Mouse (Mus musculus) c-Kit-positive CD71-positive TER-119-positive erythroid progenitor cells, embryonic 14.5 days (primary cell): ENCODE measurements at regions not wholly inside any gene's neighbourhood (a gene's known extent, or its start where the extent isn't known, plus 50 kb on each side); places are given as distances from the start of the nearest gene placed in this dataset.

Source experiments
- DNase-seq: peaks from one replicate; pipeline ENCODE4 v3.0.0-alpha.2; 2013; ENCODE audit warnings: low spot score

DNA sequence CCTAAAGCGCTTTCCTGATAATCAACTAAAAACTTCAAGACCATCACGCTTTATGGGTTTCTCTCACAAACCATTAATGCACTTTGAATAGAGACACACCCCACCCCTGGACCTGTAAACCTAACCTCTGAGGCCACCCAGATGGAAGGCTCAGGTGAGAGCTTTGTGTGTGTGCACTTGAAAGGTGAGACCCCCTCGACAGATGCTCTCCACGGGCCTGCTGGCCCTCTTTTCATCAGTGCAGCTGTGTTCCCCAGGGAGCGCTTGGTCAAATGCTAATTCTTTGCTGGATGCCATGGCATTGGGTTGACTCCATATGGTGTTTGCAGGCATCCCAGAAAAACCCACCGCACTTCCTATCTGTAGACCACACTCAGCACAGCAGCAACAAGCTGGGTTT is 792.8 kb upstream of the Car8 start:
- DNase-seq: no peak

DNA sequence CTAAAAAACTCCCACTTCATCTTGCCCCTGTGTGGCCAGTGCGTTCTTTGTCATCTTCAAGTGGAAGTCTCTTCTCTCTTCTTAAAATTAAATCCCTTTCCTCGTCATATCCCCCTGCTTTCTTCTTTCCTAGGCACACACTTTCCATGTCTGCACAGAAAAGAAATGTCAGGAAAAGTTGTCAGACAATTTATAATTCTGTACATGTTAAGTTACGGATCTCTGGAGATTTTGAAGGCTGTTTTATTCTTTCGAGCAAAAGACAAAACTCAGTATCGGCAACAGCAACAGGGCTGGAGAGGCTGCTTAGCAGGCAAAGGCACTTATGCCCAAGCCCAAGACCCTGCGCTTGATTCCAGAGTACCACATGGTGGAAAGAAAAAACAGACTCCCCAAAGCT is 790.1 kb upstream of the Car8 start:
- no peak for DNase-seq

DNA sequence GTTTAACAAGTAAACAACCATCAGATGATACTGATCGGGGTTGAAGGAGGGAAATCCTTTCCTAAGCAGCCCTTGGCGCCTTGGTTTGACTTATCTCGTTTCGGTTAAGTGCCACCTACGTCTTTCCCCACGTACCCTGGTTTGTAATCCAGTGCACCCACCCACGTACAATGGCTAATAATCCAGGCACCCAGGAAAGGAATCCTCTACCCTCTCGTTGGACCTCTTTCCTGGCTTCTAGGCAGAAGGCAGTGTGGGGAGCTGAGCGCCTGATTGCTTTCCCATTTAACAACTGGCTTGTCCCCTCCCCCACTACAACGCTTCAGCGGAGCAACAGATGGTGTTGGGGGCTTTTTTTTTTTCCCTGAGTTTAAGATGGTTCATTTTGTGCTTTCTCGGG is 789.6 kb upstream of the Car8 start:
- DNase-seq: no peak

DNA sequence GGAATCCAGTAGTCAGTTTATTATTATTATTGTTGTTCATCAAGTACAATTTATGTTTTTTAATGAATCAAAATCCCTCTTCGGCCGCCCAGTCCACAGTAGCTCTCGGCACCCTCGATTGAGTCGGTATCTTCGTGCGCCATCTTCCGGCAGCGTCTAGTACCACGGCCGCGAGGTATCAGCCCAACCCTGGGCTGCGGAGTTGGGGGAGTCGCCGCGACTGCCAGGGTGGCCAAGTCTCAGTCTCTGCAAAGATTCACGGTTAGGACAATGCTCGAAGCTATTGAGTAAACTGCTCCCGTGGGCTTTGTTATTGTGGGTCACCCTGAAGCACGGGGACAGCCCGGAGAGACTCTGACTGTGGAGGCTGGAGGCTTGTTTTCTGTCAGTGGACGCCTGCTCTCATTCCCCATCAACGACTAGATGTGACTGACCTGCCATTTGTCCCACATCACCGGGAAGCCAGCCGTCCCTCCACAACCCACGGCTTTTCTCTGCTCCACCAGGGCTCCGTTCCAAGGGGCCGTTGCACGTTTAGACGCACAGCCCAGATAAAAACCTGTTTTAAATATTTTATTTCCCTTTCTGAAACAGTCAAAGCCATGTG is 789.1 kb upstream of the Car8 start:
- DNase-seq: peak; percentile 23

DNA sequence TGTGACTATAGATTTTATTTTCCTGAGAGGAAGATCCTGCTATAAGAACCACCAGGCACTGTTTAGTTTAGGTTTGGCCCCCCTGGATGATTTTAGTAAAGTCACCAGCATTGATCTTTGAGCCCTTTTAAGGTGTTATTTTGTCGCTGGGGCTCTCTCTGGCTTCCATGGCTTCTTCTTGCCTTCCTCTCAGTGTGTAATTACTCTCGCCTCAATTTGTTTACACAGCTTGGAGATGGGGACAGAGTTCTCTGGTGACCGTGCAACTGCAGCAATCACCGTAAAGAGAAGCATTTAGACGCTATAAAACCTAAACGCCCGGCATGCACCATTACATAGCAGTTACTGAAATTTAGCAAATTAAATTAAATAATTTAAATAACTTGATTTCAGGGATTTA is 788.5 kb upstream of the Car8 start:
- no peak for DNase-seq

DNA sequence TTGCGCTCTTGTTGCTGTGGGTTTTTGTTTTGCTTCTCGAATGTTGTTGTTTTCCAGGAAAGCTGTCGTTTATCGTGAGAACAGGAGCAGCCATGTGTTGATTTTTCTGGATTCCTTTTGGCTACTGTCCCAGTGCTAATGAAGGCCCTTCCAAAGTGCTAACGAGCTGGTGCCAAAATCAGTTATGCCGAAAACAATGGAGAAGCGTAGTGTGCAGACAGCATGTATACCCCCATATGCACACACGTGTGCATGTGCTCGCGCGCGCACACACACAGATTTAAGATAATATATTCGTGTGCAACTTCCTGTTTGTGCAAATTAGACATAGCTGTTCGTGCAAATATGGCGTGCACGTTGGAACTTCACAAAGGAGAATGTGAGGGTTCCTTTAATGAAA is 788.0 kb upstream of the Car8 start:
- DNase-seq: no peak

DNA sequence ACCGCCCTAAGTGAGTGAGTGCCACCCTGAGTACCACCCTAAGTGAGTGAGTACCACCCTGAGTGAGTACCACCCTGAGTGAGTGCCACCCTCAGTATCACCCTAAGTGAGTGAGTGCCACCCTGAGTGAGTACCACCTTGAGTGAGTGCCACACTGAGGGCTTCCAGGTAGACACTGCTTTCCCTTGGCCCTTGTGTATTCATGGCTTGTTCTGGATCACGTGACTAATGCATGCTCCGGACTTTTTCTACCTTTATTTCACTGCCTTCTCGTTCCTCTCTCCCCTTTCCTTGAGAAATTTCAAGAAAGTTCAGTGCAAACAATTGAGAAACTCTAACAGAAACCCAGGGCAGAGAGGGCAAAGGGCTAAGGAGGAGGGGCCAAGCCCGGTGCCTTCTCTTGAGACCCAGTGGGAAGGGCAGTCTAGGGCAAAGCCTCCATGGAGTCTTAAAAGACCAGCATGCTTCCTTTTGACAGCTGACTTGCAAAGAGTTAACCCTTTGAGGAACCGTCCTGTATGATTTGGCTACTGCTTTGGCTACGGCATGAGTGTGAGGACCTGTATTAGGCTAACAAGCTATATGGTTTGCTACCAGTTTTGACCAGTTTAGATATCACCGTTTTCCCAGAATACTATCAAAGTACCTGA is 787.1 kb upstream of the Car8 start:
- DNase-seq: no peak

DNA sequence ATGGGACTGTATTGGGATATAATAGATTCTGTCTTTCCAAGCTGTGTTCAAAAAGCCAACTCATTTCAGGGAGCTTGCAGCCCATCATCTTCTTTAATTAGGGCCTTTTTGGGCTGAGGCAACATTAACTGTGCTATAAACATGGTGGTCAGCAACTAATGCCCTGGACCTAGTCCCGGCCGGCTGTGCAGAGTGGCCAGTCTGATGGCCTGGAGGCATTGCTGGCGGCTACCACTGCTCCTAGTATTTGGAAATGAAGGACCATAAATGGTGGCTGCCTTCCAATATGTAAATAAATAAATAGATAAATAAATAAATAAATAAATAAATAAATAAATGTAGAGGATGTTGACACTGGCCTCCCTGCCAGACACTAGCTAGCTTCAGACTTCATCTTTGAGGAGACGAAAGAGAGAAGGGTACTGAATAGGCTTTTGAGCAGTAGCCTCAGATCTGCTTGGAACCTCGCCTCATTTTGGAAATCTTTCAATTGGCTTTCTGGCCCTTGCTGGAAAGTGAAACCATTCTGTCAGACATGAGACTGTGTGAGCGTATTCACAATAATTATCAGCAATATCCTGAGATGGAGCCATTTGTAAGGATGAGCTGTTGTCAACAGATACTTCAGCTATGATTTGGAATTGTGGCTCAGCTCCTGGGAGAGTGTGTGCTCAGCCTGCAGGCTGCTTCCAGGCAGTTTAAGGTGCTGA is 785.5 kb upstream of the Car8 start:
- no peak for DNase-seq

DNA sequence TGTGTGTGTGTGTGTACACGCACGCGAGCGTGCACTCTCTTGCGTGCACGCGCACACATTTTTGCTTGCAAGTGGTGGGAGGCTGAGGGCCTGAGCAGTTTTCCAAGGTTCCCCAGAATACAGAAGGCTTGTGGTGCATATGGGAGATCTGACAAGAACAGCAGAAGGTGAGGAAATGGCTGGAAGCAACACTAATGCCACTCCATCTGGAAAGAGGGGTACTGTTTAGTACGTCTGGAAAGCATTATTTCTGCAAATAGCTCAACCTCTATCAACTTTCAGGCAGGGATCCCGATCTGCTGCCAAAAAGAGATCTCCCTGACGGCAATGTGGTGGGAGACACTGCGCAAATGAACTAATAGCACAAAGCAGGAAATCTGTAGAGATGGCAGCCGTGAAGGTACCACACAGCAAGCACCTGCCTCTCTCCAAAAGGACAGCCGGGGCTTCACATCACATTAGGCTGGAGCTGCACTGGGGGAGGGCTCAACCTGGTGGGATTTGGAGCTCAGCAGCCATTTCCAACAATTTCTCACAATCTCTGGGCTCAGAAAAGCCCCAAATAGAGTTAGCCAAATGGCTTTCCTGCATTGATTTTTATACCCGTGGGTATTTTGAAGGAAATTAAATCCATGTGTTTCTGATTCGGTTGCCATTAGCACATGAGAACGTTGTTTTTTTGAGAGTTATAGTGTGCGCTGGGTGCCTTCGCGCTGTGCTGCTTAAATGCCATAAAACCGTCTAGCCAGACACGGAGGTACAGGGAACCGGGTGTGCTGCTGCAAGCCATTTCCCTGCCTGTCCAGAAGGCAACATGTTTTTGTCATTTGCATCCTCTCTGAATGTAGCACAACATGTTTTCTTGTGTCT is 780.6 kb upstream of the Car8 start:
- no peak for DNase-seq

DNA sequence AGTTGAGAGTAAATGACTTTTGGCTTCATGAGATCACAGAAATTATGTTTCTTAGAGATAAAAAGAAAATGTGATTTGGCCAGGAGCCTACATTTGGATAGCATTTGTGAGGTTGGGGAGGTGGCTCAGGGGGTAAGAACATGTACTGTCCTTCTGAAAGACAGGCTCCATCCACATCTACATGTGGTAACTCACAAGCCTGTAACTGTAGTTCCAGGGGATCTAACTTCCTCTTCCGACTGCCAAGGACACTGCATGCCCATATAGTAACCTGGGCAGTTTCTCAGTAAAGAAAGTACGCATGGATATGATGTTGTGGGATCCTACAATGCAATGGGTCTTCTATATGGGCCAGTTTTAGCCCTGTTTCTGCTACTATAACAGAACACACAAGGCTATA is 779.4 kb upstream of the Car8 start:
- no peak for DNase-seq

DNA sequence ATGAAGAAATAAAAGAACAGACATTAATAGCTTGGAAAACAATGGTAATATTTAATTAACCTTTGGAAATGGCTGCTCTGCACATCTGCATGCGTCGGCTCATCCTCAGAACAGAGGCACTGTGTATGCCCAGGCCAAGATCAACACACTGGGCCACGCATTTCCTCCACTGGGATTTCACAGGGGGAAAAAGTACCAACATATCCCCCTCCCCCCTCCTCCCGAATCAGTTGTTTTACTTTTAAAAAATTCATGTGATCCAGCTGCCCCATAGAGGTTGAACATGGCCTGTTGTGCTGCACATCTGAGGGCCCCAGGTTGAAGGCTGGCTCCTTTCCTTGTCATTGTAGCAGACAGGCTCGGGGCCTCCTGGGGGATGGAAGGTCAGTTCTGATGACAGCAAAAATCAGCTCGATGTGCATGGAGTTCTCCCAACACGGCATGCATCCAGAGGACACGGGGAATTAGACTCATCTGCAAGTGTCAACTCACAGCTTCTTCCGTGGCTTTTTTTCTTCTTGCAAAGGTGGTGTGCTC is 777.7 kb upstream of the Car8 start:
- DNase-seq: no peak

DNA sequence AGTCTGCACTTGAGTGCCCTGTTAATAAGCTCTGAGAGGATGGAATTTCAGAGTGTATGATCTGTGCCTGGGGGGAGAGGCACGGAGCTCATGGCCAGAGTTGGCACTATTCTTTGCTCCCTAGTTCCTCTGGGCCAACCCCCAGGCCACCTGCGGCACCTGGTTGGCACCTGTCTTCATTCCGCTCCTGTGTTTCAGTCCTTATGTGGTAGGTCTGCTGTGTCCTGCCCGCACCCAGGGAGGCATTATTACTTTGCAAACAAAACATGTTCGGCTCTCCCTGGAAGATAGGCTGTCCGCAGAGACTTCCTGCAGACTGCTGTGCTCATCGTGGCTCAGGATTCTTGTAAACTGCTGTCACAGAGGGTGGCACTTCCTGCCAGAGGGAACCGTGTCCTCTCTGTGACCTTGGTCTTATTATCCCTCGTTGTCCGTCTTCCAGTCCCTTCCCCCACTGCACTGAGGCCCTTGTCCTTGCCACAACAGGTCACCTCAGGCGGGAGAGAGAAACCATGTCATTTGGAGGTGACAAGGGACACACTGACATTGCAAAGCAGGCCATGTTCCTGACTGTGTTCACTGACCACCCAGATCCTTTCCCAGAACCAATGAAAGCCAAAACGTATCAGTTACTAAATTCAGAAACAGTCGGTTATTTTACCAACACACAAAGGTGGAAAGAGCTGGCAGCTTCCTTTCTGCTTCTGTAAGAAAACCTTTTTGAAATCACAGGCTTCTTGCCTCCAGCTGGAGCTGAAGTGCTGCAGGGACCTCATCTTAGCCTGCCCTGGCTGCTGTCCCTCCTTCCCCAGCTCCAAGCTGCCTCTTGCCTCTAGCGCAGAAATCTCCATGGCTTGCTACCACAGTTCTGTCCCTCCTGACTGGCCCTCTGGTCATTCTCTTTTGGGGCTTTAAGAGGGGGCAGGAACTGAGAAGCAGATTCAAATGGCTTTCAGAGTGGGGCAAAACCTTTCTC is 777.0 kb upstream of the Car8 start:
- DNase-seq: no peak

DNA sequence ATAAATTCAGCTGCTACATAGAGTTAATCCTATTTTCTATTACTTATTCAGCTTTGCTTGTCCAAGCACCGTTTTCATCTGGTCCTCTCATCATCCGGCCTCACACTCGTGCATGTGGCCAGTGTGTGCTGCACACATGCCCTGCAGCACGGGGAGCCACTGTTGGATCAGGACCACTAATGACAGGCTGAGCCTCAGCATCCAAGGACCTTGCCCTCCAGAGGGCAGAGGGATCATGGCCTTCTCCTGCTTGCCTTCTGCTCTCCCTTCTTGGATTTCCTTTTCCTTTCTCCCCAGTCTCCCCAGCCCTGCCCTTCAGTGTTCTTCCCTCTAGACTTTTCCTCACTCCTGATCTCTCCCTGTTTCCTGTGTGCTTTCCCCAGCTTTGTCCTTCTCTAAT is 776.1 kb upstream of the Car8 start:
- DNase-seq: no peak

DNA sequence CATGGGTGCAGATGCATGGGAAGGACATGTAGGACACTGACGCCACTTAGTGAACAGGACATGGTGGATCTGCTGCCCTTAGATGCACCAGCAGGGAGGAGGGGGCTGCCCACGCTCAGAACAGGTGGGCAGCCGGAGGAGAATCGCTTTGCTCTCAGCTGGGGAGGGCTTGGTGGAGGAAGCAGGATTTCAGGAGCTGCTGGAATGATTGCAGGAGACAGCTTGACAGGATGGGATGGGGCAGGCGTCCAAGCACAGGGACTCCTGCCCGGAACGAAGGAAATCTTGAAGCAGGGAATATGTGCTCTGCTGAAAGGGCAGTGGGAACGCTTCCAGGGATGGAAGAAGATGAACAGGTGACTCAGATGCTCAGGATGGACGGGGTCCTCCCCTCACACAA is 773.9 kb upstream of the Car8 start:
- DNase-seq: no peak

DNA sequence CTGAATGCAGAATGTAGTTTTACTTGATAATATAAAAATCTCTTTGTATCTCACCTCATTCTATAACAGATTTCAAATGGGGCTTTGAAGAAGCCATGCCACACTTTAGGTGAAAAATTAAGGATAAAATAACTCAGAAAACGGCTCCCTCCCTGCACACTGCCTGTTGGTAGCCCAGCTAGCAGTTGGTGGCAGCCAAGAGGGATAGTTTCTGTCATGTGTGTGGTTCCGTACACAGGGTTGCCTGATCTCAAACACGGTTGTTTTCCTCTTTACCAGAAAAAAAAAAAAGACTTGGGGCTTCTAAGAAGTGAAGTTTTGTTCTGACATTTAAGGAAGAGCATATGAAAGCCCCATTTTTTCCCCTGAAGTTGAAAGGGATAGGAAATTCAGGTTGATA is 773.1 kb upstream of the Car8 start:
- DNase-seq: no peak

DNA sequence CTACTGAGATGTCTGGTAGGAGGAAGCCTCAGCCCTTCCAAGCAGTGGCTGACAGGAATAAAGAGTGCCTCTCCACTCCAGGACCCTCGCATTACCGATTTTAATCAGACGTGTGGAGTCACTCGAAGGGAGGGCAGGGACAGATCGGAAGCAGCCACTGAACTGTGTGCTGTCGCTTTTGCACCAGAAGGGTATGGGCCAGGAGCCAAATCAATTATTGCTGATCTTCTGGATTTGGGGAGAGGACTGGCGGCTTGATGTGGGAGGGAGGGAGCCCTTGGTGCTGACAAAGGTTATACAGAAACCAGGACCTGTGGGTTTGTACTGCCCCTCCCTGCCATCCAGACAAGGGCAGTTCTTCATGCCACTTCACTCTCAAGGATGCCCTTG is 772.3 kb upstream of the Car8 start:
- DNase-seq: no peak

DNA sequence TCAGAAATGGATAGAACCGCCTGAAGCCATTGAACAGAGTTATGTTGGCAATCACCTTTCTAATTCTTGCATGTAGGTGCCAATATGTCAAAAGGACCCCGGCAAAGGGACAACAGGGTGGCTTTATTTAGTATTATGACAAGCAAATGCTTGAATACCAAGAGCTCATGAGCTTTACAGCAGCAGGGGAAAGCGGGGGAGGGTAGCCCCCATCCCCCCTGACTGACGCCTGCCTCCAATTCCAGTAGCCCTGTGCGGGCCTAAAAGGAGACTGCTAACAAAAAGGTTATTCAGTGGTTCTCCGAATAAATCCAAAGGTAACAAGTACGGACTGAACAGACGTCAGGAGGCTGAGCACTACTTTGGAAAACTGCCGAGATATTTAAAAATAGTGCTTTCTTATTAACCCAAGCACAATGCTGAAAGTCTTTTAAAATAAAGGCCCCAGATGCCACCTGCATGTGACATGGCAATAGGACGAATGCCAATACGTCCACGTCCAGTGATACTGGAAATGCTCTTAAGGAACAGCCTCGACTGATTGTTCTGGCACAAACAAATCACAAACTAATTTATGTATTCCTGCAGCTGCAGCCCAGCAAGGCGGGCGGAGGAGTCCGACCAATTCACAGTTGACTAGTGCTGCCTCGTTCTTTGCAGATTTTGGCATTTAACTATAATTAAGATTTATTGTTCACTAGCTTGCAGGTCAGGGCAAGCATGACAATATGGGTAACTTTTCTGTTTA is 771.7 kb upstream of the Car8 start:
- no peak for DNase-seq

DNA sequence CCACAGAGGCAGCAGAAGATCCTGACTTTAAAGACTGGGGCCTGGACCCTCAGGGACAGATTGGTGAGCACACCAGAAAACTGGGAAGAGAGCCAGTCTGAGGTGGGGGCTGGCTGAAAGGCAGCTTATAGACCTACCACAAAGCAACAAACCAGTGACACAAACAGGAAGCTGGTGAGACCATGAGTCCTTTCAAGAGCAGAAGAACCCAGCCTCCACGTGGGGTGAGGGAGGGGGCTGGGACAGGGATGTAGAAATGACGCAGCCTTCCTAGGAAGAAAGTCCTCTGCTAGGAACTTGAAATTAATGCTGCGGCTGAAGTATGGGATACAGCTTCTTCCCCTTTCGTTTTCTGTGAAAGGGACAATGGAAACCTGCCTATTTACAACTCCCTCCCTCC is 770.8 kb upstream of the Car8 start:
- DNase-seq: no peak

DNA sequence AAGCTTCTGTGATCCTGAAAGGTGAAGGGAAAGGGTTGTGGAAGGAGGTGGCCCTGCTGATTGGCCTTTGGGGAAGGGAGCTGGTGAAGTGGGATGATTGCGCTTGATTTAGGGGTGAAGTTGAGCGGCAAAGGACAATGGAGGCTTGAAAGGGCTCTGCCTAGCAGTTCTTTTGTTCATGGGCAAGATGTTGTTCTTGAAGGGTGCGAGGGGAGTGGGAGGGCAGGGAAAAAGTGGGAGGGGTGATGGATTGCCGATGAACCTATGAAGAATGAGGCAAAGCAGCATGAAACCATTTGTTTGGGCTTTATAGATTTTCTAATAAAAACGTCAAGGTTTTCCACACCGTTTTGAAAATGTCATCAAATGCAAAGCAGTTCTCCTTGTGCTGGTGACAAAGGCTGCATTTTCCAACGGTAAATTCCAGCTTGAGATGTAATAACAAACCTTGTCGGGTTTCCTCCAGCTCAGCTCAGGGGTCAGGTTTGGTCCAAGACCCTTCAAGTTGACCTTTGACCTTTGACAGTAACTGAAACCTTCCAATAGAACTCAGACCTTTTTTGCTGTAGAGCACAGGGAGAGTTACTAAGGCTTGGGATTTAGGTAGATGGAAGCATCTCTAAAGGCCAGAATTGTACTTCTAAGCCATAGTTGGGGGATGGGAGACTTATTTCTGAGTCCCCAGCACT is 767.2 kb upstream of the Car8 start:
- DNase-seq: no peak

DNA sequence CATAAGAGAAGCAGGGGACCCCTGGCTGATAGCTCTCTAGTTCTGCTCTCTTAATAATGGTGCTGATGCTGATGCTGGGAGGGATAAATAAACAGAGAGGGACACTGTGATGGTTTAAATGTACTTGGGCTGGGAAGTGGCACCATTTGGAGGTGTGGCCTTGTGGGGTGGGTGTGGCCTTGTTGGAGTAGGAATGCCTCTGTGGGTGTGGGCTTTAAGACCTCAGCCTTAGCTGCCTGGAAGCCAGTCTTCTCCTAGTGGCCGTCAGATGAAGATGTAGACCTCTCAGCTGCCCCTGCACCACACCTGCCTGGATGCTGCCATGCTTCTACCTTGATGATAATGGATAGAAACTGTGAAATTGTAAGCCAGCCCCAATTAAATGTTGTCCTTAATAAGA is 765.0 kb upstream of the Car8 start:
- no peak for DNase-seq
